Mouse (Mus musculus): ENCODE data around the gene Fat3.

GRCm38 (mm10) chr9:16363713-16364112, 137.4 kb downstream of the Fat3 start:
- no peak for TF ChIP-seq CTCF (IDR thresholded peaks at IDR 0.05; ENCODE audit: borderline replicate concordance, extremely low read depth, insufficient read depth, insufficient read length)
- TF ChIP-seq POLR2A (IDR thresholded peaks at IDR 0.05; ENCODE audit: borderline replicate concordance, extremely low read depth, insufficient read depth, insufficient read length, poor library complexity, severe bottlenecking): no peak

Data from brain, embryonic 14.5 days (tissue).